Mouse (Mus musculus): ENCODE data around the gene Pfkfb2.

Pfkfb2 gene

DNA sequence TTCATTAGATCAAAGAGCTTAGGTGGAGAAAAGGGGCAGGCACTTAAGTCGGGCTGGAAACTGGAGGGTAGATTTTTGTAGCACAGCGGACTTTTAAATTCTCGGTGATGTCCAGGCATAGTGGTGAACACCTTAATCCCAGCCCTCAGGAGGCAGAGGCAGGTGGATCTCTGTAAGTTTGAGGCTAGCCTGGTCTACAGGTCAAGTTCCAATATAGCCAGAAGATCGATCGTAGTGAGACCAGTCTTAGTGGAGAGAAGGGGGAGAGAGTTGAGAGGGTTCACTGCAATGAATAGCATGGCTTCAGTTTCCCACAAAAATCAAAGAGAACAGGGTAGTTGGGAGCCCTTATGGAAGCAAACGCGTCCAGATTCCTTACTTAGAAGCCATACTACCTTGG, 8.9 kb upstream of the Pfkfb2 start:
- no peak for DNase-seq (ENCODE audit: low spot score)

DNA sequence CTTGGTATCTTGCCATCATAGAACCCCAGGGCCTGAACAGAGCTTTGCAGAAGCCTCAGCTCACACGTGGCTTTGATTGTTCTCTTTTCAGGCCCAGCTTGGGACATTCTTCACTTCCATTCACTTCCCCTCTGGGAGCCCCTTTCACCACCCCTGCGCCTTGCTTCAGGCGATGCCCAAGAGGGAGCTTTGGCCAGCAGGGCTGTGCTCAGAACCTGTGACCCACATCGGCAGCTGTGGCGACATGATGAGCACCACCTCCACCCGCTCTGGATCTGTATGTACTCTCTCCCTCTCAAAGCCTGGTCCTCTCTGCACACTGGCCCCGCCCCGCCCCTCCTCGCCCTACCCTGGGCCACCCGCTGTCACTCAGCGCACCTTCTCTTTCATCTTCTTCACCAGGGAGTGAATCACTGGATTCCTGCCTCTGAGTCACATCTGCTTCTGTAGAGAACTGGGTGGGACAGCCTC, 8.4 kb upstream of the Pfkfb2 start:
- DNase-seq (ENCODE audit: low spot score) = no peak

DNA sequence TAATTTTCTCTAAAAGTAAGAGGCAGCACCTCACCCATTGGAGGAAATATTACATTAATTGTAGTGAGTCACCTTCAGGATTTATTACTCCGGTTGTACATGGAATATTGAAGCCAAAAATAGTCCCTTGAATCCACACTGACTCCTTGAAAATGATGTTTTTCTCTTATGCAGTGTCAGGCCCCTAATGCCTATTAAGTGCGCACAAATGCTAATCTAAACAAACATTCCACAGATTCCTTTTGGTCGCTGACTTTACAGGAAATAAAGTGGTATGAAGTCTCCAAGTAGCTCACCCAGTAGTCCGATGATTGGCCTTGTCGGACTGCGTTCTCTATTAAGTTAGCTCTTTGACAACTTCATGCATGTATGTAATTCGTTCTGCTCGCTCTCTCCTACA, 5.8 kb upstream of the Pfkfb2 start:
- no peak for DNase-seq (ENCODE audit: low spot score)

DNA sequence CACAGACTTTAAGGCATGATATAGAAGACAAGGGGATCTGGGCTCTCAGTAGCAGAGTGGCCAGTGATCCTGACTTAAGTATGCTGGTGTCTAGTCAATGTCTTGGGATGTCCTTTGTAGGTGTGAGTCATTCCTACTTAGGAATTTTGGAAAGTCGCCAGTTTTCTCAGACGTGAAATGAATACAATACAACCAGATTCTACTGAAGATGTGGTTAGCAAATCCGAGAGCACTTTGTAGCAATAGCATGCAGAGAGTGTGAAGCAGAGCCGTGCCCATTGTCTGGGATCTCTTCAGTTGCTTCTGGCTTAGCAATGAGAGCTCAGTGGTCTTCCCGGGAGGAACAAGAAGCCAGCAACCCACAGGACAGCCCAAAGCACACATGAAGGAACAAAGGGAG, 5.4 kb upstream of the Pfkfb2 start:
- no peak for DNase-seq (ENCODE audit: low spot score)

DNA sequence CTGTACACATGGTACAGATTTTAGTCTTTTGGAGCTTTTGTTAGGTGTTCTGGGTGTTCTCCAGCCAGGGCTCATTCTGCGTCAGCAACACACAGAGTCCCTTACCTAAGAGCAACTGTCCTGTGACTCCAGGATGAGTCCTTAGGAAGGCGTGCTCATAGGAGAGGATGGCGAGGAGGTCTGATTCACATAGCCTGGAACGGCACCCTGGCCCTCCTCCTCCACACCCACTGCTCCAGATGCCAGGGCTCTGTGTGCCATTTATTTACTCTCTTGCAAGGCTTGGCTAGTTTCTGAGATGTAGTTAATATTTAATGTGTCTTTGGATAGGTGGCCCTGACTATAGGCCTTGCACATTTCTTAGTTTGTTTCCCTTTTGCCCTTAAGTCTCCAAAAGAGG, 4.6 kb upstream of the Pfkfb2 start:
- no peak for DNase-seq (ENCODE audit: low spot score)

DNA sequence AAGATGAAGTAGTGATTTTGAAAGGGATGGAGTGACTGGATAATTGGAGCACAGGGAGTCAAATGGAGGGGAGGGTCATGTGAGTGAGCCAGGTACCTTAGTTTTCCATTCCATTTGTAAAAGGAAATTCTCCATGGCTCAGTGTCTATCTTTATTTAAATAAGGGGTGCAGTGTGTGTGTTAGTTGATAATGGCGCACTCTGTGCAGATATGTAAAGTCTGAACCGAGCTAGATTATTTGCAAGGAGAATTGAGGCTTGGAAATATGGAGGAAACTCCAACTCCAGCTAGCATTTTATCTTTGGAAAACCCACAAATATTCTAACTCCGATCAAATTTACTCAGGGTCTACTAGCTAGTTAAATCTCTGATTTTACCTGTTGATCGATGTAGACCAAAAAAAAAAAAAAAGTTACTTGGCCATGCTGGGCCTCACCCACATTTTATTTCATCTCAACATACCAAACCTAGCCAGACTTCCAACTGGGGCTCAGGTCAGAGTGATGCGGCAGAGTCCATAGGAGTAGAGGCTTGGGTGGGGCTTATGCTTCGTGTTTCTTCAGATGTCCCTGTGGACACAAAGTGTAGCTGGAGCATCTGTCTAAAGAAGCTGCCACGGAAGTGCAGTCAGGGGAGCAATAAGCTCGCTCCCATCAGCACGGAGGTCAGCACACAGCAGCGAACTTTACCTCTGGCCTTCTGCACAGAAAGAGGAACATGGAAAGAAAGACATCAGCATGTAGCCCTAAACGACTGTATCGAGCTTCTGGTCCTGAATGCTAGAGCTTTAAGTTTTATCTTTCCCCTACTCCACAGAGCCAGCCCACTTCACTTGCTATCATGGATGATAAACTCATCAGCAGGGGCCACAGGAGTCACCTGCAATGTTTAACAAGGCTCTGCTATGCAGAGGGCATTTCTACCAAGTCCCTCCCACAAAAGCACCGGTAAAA, 3.9 kb upstream of the Pfkfb2 start:
- DNase-seq (ENCODE audit: low spot score) = no peak

DNA sequence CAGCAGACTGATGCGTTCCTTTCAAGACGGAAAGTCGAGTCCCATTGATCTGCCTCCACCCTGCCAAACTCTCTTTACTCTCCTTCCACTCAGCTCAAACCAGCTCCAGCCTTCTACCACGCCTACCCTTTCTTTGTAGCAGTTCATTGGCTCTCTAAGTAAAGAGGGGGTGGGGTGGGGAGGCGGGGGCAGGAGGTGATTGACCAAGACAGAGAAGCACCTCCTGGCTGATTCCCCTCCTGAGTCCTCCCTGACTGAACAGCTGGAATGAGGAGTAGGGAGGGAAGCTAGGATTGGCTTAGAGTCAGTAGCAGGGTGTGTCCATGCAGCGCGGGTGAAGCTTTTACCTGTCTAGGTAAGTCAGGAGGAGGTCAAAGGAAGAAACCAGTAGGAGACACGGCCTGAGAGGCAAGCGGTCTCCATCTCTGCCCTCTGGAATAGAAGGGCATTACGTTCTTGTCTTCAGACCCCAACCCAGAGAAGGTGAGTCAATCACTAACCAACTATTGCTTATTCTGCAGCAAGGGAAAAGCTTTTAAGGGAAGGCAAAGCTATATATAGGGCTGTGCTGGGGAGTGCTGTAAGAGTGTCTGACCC, 2.8 kb upstream of the Pfkfb2 start, which contains the start of gene AA986860:
TSS of gene AA986860 (plus strand) at position 236 of the 597 bp plus-strand sequence.
- DNase-seq (ENCODE audit: low spot score) = no peak

DNA sequence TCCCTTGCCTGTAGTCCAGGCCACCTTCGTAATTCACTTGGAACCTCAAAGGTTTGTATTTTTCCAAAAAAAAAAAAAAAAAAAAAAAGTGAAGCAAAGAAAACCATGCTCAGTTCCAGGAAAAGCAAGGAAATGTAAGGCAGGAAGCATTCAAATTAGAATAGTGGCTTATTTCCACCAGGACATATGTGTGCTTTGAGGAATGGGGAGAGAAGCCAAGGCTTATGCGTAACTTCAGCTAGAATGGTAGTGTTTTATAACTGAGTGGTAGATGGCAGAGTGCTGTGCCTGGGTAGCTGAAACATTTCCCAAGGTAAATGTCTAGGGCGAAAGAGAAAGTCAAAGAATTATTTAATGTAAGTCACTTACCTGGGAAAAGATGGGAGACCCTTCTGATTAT, 345 bp downstream of the Pfkfb2 start:
- no peak for DNase-seq (ENCODE audit: low spot score)

DNA sequence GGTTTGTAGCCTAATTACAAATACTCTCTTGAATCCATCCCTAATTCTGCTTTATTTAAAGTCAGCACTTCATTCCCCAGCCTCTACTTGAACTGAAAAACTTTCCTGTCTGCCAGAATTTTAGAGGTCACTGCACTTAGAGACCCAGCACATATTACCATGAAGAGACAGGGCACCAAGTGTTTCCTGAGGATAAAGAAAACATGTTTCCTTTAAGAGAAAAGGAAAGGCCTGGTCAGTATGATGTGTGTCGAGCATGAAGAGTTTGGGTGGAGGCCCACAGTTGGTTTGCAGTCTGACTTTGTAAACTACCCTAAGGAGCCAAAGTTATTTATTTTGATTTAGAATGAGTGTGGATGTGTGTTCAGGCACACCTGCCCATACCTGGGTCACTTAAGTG, 983 bp downstream of the Pfkfb2 start:
- DNase-seq (ENCODE audit: low spot score) = no peak

DNA sequence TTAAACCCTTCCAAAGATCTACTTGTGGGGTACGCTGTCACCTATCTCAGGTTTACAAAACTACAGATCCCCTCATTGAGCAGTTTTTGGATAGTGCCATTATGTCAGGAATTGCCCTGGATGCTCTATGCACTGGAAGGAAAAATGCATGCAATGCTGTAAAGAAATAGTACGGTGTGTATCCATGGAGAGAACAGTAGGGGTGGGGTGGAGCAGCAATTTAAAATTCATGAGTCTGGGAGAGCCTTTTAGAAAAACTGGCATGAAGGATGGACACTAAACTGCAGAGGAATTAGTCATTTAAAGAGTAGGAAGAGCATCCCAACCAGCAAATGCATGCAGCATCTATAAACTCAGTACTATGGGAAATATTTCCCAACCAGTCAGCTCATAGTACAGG, 2.7 kb downstream of the Pfkfb2 start:
- DNase-seq (ENCODE audit: low spot score) = no peak

DNA sequence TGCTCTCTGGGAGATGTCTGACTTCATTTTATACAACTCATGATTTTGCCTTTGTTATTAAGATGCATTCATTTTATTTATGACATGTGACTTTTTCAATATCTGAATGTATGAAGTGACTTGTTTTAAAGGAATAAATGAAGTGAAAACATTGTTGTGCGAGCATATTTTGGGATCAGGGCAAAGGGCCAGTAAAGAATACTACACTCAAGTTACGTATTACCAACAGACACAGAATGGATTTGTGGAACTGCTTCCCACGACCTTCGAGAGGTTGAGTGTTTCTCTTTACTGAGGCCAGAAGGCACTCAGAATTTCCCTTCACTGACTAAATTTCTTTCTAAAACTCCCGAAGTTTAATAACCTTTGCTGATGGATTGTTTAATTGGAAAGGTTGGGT, 4.8 kb downstream of the Pfkfb2 start:
- DNase-seq (ENCODE audit: low spot score) = no peak

DNA sequence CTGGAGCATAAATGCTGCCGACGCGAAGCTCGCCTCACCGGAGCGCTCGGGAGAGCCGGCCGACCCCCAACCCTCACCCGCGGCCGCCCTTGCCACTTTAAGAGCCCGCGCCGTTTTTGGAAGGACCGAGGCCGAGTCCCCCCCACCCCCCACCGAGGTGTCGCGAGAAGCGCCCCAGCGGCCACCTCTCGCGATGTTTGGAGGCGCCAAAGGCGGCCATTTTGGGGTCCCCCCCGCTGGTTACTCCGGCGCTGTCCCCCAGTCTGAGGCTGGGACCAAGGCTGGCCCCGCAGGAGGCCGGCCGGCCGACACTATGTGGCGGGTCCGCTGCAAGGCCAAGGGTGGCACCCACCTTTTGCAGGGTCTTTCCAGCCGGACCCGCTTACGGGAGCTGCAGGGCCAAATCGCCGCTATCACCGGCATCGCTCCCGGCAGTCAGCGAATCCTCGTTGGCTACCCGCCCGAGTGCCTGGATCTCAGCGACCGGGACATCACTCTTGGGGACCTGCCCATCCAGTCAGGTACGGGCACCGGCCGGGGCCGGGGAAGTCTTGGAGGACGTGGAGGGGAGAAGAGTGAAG, 11.7 kb downstream of the Pfkfb2 start, which contains the start of gene Yod1:
TSS of gene Yod1 (plus strand) at position 37 of the 581 bp plus-strand sequence.
- peak; percentile 86 for DNase-seq (ENCODE audit: low spot score)

DNA sequence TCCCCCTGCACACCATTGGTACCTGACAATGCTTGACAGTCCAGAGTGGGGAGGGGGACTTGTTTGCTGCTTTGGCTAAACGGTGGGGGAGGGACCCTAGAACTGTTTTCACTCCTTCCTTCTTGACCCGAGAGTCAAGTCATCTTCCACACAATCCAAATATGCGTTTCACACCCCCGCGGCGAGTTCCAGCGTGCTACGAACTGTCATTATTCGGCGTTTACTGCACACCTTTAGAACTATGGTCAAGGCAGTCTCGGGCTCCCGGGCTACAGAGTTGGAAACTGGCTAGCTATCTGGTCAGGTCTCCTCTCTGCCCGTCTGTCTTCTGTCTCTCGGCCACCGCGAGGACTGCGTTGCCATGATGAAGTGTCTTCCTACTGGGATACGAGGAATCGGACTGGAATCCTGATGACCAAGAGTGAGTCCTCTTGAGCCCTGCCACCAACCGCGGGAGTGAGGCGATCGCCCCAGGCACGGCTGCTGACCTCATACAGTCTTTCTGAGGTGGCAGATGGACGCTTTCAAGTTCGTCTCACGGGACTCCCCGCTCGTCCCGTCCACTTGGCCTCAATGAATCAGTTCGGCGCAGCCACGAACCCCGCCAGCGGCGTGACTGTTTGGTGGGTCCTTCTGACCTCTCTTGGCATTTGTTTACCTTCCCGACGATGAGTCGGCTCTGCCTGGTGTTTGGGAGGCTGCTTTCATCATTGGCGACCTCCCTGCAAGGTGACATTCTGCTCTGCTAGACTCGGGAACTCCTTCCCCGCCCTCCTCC, 12.4 kb downstream of the Pfkfb2 start:
- DNase-seq (ENCODE audit: low spot score) = peak; percentile 10

DNA sequence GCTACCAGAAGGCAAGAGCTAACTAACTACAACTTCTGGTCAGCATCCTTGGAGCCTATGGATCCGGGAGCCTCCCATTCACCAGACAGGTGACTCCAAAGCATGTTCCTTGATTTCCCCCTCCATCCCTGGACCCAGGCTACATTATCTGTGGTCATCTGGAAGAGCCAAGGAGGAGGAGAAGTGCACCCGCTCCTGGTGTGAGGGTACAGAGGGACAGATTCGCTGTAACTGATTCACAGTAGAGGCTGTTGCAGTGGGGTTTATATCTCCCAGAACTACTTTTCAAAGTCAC, 12.9 kb downstream of the Pfkfb2 start:
- no peak for DNase-seq (ENCODE audit: low spot score)

DNA sequence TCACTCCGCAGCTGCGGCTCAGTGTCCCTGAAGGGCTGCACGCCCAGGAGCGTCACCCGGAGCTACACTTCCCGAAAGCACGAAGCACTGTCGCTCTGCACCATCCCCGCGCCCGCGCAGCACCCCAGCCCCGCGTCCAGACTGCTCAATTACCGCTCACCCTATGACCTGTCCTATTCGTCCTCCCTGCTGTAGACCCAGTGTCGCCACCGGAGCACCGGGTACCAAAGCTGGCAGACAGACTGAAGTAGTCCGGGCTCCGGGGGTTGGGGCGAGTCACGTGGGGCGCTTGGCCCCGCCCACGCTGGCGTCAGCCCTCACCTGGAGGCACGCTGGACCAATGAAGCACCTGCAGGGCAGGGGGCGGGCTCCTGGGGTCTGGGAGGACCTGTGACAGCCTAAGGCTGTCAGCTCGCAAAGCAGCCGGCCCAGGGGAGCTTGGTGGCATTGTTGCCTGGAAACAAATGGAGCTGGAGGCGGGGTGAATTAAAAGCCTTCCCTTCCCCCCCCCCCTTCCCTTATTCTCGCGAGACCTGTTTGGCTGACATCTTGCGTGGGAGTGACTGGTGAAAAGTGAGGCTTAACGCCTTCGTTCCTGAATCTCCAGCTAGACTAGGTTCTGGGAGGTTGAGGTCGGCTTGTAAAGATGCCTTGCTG, 13.4 kb downstream of the Pfkfb2 start, which contains the start of gene Gm29427:
TSS of gene Gm29427 (minus strand) at position 239 of the 657 bp plus-strand sequence.
- DNase-seq (ENCODE audit: low spot score) = peak; percentile 99

DNA sequence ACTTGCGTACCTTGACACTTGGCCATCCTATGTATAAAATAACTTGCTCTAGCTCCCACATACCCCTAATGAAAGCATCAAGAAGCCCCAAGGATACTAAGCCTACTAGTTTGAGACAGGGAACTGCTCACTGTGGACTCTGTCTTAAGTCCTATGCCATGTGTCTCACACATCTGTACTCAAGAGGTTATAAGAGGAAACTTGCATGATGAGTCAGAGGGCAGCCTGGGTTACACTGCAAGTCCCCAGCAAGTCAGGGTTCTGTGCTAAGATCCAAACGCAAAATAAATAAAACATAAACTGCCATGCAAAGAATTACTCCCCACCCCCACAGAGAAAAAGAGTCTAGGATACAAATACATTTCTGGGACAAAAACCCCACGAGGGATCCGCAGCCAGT, 15.0 kb downstream of the Pfkfb2 start:
- DNase-seq (ENCODE audit: low spot score) = no peak

DNA sequence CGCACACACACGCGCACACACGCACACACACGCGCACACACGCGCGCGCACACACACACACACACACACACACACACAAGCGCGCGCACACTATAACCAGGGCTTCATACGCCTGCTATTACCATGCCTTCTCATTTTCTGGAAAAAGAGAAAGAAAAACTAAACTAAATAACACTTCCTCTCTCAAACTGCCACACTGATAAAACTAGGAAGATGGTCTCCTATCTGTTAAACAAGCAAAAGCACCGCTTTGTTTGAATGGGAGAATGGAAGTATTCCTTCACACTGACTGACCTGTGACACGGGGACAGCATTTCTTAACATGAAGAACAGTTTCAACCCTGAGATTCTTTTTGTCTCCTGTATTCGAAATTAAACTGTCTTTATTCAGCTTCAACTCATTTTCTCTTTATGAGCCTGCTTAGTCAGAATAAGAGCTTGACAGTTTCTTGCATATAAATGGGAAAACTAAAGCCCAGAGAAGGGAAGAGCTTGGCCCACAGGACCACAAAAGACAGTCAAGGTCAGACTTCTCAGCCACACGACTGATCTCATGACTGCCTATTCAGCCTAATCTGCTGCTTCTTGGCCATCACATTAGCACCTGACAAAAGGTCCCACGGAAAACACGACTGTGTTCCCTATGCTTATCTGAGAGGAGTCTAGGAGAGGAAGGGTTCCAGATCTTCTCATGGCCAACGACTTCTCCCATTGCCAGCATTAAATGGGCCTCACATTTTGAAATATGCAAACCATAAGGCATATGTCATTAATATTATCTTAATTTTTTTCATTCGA, 18.6 kb downstream of the Pfkfb2 start:
- DNase-seq (ENCODE audit: low spot score) = no peak

DNA sequence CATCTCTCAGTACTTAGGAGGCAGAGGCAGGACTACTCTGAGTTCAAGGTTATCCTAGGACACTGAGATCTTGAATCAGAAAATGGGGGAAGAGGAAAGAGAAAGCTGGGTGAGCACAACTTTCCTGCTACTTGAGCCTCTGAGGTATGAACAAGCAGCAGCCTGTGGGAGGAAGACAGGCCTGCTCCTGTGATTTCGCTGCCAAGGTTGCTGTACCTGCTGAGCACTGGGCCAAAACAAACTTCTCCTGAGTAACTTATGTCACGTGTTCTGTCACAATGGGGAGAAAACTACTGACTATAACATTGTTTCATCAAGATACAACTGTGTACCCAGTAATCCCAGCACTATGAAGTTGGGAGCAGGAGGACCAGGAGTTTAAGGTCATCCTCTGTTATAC, 25.4 kb downstream of the Pfkfb2 start:
- no peak for DNase-seq (ENCODE audit: low spot score)

DNA sequence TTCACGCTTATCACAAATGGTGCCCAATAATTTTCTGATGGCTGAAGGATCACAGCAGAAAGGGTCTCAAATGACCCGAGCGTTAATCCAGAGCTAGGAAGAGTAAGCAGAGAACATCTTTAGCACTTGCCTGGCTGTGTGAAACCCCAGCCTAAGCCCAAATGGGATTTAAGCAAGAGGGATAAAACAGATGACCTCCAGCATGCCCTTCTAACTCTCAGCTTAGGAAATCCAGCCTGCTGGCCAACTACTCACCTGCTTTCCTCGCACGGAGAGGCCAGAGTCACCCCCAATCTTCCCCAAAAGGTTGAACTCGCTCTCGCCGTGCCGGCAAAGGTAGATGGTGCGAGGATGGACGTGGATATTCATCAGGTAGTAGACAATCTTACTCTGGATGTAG, 27.1 kb downstream of the Pfkfb2 start:
- DNase-seq (ENCODE audit: low spot score) = no peak

DNA sequence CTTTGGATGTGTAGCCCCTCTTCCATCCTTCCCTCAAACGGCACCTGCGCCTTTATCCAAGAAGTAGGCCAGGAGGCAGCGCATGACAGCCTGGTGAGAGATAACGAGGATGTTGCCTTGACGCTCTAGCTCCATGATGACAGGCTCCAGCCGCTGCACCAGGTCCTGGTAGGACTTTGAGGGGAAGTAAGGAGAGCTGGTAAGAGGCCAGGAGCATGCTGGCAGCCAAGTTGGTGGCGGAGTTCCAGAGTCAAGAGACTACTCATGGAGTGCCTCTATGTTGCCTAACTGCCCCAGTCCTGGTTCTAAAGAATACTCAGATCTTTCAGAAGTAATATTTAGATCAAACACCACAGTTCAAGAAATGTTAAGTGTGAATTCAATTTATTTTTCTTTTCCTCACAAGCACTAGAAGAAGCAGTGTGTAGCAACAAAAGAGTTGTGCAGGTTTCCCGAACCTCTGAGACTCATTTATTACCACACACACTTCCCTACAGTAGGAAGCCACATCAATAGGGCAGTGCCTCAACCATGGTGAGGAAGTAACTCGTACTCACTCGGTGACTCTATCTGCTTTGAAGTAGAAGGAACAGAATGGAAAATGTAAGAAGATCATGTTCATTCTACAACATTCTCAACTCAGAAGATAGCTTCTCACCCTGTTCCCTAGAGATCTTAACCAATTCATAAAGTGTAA, 29.0 kb downstream of the Pfkfb2 start:
- DNase-seq (ENCODE audit: low spot score) = peak; percentile 28
